Mouse (Mus musculus) Patski (cell line): ENCODE results near the gene Robo1. TPM values are rescaled to one million over a fixed set of nuclear protein-coding genes. Genes with fewer than 3 reads are reported as not detected.
A peak's percentile ranks its signal among the peaks of the same experiment; 100 is the strongest.

Experiments
- ATAC-seq: fragments of 100-300 bp; one replicate; pipeline ENCODE4 v1.8.0; 2021
- CTCF ChIA-PET: fragments of 350-600 bp; sonication (Branson Sonifier 250); formaldehyde crosslinking; loops from one replicate; lab custom pipeline; 2022; ENCODE audit warnings: inconsistent platforms; lab: Charles Lee
- POLR2A ChIA-PET: fragments of 350-600 bp; sonication (Branson Sonifier 250); formaldehyde crosslinking; loops from one replicate; lab custom pipeline; 2022; ENCODE audit warnings: antibody characterized with exemption, inconsistent platforms; lab: Charles Lee
- DNase-seq: peaks from one replicate; pipeline ENCODE4 v3.0.0-alpha.2; 2011; ENCODE audit warnings: low read depth, low spot score
- H3K27me3 ChIP-seq: fragments of 371-371 bp; one replicate; pipeline ENCODE4 v1.5.1; 2021
- CTCF ChIP-seq: fragments of 100-300 bp; IDR thresholded peaks from one replicate; pipeline ENCODE4 v1.5.1; 2021
- in situ Hi-C: fragments of 300-500 bp; cut with MboI; formaldehyde crosslinking; loops from 3 replicates; pipeline ENCODE4 v1.11.1; 2018; ENCODE audit warnings: low pct_unique_long_range_greater_than_20kb, mixed read lengths
- polyA plus RNA-seq: library from polyadenylated mRNA; unstranded; gene quantifications from one replicate; pipeline ENCODE4 v1.2.3, GENCODE M21; 2021

The Robo1 gene
- not detected for polyA plus RNA-seq

DNA sequence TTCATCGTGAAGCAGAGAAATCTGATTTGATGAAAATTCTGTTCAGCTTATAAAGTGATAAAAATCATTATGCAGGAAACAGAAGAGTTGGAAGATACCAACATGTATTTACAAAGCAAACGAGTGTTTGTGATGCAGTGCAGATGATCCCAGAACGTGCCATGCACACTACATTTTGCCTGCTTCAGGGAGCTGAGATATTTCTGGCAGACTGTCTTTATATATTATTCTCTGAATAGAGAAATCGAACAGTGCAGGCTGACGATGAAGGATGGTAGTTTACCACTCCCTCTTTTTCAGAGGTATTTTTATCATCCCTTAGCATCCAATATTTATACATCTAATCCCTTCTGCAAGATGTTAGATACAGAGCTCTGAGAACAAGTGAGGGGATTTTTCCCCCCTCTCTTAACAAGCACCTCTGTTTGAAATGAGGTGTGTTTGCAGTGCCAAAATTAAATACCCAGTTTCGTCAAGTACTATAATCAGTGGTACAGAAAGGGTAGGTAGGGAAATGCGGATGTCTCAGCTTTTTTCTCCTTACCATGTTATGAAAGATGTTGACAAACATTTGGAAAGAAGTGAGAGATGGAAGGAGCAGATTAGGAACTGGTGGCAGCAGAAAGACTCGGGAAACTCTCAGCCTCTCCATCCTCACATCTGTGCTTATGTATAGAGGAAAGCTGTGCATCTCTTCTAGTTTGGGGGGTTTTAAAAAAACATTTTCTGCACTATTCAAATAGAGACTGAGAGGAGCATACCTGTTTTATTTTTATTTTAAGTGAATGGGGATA lies at the start of gene Robo1:
TSS of gene Robo1 (plus strand) at position 770 of the 794 bp plus-strand sequence.
- POLR2A ChIA-PET = no interaction called here
- ATAC-seq (no peak), DNase-seq (no peak)
- TF ChIP-seq CTCF = no peak
- CTCF ChIA-PET = no interaction called here
- no peaks in the 10 kb centered on the region for H3K27me3 ChIP-seq
- in situ Hi-C loops = no loop called here

DNA sequence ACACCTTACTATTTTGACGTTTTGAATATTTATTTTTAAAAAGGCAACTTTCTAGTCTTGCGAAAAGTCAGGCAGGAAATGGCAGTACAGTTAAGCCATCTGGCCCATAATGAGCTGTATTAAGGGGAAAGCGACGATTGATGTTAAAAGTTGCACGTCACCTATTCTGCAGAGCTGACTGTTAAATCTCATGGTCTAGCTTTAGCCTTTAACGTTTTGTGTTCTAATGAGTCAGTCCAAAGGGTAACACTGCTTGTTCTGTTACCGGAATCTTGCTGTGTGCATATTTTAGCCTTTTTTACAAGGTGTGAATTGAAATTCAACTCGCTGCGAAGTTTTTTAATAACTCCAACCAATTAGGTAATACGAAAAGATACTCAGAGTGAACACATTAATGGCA lies 40.3 kb upstream of the Robo1 start:
- ChIA-PET POLR2A (no interaction called here), CTCF (no interaction called here)
- DNase-seq = no peak
- ATAC-seq = no peak
- H3K27me3 ChIP-seq = no peaks in the 10 kb centered on the region
- in situ Hi-C loops = no loop called here
- TF ChIP-seq CTCF = no peak

DNA sequence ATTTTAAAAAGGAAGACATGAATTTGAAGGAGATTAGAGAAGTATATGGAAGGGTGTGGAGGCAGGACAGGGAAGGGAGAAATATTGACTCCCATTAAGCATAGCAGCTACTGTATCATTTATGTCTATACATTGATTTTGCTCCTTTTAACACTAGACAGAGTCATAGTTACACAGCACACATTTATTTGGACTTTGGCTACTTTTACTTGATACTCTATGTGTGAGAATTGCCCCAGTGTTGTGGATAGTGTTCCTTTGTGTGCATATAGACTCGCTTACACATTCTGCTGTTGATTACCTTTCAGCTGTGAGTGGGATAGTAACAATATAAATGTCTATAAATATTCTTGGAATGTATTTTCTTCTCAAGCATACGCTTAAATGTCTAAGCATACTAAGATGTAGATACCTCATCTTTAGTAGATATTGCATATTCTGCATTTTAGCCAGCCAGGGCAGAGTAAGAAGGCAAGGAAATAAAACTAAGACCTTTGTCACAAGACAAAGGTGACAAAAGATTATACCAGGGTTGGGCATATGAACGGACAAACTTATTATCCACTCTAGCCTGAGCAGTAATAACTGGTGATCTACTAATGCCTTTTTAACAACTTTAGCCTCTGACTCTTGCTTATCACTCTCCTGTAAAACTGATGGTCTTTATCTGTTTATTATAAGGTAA lies 31.6 kb upstream of the Robo1 start:
- ChIA-PET POLR2A (no interaction called here), CTCF (interaction anchor here (1.3 kb wide), 1 partner anchor 52 kb away, joined by 3 read pairs; no protein-coding TSS in a partner anchor)
- H3K27me3 ChIP-seq = no peaks in the 10 kb centered on the region
- DNase-seq = no peak
- in situ Hi-C loops = no loop called here
- TF ChIP-seq CTCF = no peak
- no peak for ATAC-seq

DNA sequence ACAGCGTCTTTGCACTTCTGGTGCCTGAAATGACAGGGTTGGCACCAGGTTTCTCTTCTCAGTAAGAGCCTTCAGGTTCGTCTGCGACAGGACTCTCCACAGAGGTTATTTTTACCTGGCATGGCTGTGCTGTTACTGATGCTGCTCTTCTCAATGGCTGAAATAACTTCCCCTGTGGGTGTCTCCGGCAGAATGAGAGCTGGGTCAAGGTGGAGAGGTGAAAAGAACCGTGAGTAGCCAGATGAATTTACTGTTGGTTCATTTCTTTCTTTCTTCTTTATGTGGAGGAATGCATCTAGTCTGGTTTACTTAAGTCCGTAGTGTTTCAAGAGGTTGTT lies 194 bp downstream of the Robo1 start:
- ChIA-PET CTCF (no interaction called here), POLR2A (no interaction called here)
- in situ Hi-C loops = no loop called here
- H3K27me3 ChIP-seq = no peaks in the 10 kb centered on the region
- ATAC-seq (no peak), DNase-seq (no peak)
- TF ChIP-seq CTCF = no peak

DNA sequence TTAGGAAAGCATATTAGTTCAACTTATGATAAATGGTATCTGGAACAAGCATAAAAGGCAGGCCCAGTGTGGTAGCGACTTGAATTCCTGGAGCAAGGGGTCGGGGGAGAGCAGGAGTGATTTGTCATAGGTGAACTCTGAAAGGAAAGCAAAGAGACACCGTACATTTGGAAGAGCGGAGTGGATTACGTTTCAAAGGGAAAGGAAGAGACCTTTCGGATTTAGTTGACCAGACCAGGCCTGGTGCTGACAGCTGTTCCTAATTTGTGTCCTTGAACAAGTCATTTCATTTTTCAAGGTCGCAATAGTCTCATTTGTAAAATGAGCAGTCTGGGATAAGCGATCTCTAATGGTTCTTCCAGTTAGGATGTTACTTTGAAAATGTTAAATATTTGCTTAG lies 19.2 kb downstream of the Robo1 start:
- CTCF ChIA-PET = no interaction called here
- DNase-seq (no peak), ATAC-seq (no peak)
- no peak for TF ChIP-seq CTCF
- H3K27me3 ChIP-seq = peaks cover 3% of the 10 kb centered on the region
- POLR2A ChIA-PET = no interaction called here
- in situ Hi-C loops = no loop called here

DNA sequence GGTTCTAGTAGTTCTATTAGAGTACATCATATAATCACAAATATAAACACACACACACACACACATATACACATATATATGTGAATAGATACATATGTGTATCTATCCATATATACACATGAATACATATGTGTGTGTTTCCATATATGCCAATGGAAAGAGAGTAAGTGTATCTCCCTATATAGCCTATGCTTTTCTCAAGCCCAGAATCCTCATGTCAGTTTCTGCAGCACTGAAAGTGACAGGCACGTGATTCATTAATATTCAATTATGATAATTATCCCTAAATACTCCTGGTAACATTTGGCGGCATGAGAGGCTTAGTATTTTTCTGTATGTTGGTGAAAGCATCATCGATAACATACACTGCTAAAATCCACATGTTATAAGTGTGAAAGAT lies 20.5 kb downstream of the Robo1 start:
- ATAC-seq (no peak), DNase-seq (no peak)
- TF ChIP-seq CTCF = no peak
- POLR2A ChIA-PET = no interaction called here
- in situ Hi-C loops = no loop called here
- CTCF ChIA-PET = no interaction called here
- H3K27me3 ChIP-seq = no peaks in the 10 kb centered on the region

DNA sequence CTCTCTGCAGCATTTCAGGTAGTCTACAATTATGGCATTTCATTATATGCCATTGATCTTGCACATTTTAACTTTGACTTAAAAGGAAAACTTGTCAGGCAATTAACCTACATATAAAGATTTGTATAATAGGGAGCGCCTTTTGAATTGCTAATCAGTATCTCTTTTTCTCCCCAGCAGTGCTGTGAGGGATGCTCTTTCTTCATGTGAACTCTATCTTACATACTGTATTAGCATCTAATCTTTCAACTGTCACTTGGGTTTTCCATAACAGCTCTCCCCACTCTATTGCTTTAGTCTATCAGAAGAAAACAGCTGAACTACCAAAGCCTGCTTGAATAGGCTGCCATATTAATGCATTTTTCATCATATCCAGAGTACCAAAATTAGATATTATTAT lies 29.7 kb downstream of the Robo1 start:
- in situ Hi-C loops = no loop called here
- no peak for TF ChIP-seq CTCF
- no peak for DNase-seq
- ChIA-PET POLR2A (no interaction called here), CTCF (no interaction called here)
- no peak for ATAC-seq
- peaks cover 16% of the 10 kb centered on the region for H3K27me3 ChIP-seq

DNA sequence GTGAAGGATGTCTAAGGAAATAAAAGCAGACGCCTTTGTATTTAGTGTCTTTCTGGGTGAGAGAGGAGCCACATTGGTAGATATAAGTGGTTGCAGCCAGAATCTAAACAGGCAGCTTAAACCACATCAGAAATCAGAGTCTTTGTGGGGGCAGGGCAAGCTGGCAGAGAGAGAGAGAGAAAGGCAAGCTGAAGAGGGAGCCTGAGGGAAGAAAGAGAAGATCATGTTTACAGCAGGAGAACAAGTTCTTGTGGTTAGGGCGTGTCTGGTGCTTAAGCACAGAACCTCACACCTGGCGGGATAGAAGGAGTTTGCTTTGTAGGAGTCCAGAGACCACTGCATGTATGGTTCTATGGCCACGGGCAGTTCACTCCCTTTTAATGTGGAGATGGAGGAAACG lies 42.3 kb downstream of the Robo1 start:
- peaks cover 4% of the 10 kb centered on the region for H3K27me3 ChIP-seq
- CTCF ChIA-PET = no interaction called here
- no peak for DNase-seq
- no peak for ATAC-seq
- in situ Hi-C loops = no loop called here
- POLR2A ChIA-PET = no interaction called here
- TF ChIP-seq CTCF = no peak

DNA sequence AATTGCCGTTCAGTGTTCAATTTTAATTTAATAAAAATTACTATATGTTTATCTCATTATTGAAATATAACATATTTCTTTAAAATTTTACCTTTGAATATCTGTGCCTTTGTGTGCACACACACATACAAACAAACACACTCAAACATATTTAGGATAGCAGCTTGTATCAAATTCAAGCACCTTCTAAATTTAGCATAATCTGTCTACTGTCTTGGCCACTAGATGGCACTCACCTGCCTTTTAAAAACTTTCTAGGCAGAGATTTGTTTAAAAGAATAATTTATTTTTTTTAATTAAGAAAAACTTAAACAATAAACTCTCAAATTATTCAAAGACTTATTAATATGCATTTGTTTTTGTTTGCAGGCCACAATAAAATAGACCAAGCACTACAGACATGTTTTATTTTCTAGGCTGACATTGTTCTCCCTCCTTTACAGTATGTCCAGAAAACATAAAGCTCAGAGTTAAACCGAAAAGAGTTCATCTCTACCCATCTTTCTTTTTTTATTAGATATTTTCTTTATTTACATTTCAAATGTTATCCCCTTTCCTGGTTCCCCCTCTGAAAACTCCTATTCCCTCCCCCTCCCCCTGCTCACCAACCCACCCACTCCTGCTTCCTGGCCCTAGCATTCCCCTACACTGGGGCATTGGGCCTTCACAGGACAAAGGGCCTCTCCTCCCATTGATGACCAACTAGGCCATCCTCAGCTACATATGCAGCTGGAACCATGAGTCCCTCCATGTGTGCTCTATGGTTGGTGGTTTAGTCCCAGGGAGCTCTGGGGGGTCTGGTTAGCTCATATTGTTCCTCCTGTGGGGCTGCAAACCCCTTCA lies 48.6 kb downstream of the Robo1 start:
- ChIA-PET POLR2A (no interaction called here), CTCF (interaction anchor here (1.2 to 1.3 kb wide), 2 partner anchors 10 to 13 kb away, joined by 3 read pairs; no protein-coding TSS in a partner anchor)
- in situ Hi-C loops = no loop called here
- no peak for ATAC-seq
- DNase-seq = peak; percentile 1
- peak; percentile 34 for TF ChIP-seq CTCF
- H3K27me3 ChIP-seq = peaks cover 5% of the 10 kb centered on the region

DNA sequence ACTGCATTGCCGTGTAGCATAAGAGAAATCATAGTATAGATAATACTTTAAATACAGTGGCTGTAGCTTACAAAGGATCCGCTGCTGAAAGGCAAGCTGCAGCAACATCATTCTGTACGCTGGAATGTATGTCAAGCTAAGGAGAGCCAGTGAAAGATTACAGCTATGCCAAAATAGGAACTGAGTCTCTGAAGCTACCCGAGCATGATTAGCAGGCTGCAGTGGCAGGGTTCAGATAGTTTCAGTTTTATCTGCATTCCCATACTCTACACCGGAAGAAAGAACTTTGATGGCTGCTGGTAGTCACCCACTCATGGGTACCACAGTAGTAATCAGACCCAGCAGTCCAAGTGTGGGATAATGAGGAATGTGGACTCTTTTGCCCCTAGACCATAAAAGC lies 68.8 kb downstream of the Robo1 start:
- no peak for TF ChIP-seq CTCF
- ChIA-PET POLR2A (no interaction called here), CTCF (no interaction called here)
- ATAC-seq (no peak), DNase-seq (no peak)
- H3K27me3 ChIP-seq = no peaks in the 10 kb centered on the region
- in situ Hi-C loops = no loop called here

DNA sequence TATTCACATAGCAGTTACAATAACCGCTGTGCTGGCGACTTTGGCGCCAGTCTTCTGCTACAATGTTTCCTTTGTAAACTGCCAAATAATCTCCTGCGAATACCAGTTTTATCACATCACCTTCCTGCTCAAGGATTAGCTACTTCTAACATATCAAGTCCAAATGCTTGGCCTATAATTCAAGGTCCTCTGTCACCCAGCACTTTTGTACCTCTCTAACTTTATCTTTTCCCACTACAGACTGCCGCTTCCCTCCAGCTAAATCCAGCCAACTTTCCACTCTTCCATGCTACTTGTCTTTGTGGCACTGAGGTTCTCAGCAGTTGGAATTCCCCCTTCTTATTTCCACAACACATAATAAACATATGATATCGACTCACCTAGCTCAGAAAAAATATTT lies 73.7 kb downstream of the Robo1 start:
- DNase-seq (no peak), ATAC-seq (no peak)
- TF ChIP-seq CTCF = no peak
- ChIA-PET CTCF (no interaction called here), POLR2A (no interaction called here)
- no peaks in the 10 kb centered on the region for H3K27me3 ChIP-seq
- in situ Hi-C loops = no loop called here
